Mouse (Mus musculus) common myeloid progenitor, adult 5-6 weeks (primary cell): Measurements from ENCODE around the gene Samm50. TPM values are rescaled to one million over a fixed set of nuclear protein-coding genes. Genes with fewer than 3 reads are reported as not detected.
A peak's percentile ranks its signal among the peaks of the same experiment; 100 is the strongest.
"Not testable (repeated sequence)": the region's sequence is repeated elsewhere in the genome, so short reads cannot be mapped to it uniquely, and the experiment has no call there.

Experiments
- ATAC-seq: replicated peaks from 2 replicates; pipeline ENCODE4 v1.8.0; 2016; ENCODE audit warnings: low read depth, mild to moderate bottlenecking, moderate TSS enrichment, inconsistent platforms; ENCODE audit not compliant: poor library complexity, severe bottlenecking
- total RNA-seq: library from RNA; stranded (forward); fragments of 200-1000, 187-1606 nt; gene quantifications from 2 replicates; pipeline ENCODE4 v1.2.3, GENCODE M21; 2017

Samm50 gene
- total RNA-seq = 40.7 and 42.3 TPM in 2 replicates

GRCm38 (mm10) chr15:84192058-84192791 is at the start of gene Samm50:
TSS of gene Samm50 (plus strand) at chr15:84192241.
- peak; percentile 97 for ATAC-seq

DNA sequence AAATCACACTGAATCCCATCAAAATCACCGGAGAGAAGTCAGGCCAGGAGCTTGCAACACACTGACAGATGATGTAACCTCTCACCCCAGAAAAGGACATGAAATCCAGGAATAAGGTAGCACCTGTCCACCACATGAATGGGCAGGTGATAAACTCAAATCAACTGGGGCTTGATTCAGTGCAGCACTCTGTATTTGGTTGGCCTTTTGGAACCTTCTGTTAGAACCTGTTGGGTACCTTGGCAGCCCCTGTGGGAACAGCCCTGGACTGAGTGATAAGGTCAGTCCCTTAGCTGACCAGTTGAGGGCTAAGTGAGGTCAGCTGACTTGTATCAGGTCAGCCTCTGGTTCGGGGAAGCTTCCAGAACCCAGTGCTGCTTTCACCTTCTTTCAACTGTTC is 35.9 kb upstream of the Samm50 start:
- no peak for ATAC-seq

- ATAC-seq = not testable (repeated sequence)
Observed at GRCm38 (mm10) chr15:84157530-84157929, 34.5 kb upstream of the Samm50 start.

DNA sequence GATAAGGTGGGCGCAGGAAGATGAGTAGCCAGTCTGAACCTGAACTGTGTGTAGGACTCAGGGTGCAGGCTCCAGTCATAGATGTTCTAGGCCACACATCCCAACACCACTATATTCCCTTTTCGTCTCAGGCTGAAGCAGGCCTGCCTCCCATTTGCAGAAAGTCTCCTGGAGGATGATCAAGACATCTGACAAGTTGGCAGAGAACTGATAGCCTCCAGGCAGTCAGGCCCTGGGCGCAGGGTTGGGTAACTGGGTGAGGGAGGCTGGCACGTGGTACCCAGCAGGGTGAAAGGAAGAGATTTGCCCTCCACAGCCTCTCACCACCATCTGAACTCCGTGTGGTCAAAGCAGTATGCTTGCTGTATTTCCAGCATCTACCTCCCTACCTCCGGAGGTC is 30.2 kb upstream of the Samm50 start:
- no peak for ATAC-seq

DNA sequence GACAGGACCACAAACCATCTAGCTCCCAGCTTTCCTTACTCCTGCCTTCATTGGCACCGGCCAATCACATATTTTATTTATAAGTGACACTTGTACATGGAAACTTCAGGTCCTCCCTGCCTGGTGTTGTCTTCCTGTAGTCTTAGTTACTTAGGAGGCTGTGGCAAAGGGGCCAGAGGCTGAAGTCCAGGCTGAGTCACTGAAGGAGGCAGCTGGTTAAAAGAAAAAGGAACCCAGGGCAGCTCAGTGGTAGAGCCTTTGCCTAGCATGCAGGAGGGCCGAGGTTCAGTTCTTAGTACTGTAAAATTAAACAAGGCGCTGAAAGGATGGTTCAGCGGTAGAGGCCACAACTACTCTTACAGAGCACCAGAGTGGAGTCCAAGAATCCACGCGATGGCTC is 25.2 kb upstream of the Samm50 start:
- no peak for ATAC-seq

GRCm38 (mm10) chr15:84167600-84167999 is 24.4 kb upstream of the Samm50 start, which contains the start of gene Pnpla3:
TSS of gene Pnpla3 (plus strand) at chr15:84167837.
- peak; percentile 96 for ATAC-seq

- peak; percentile 2; the same call in 1 of the 2 replicates for ATAC-seq
Observed at GRCm38 (mm10) chr15:84168170-84169161, 23.6 kb upstream of the Samm50 start.

DNA sequence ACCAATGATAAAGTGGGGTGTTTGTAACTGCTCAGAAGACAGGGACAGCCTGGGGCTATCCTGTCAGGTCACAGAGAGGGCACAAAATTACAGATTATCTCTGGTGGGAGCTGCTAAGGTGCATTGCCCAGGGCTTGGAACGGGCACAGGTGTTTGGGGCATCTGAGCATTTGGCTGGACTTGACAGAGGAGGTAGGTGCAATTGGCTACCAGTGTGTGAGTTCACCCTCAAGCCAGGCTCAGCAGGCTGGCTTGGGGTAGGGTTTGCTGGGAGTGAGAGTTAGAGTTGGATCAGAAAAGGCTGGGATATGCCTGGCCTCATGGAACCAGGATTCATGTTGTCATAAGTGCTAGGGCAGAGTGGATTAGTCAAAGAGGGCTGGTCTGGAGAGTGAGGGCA is 22.5 kb upstream of the Samm50 start:
- ATAC-seq = no peak

GRCm38 (mm10) chr15:84171166-84171565 is 20.9 kb upstream of the Samm50 start:
- no peak for ATAC-seq

GRCm38 (mm10) chr15:84178733-84179132 is 13.3 kb upstream of the Samm50 start:
- ATAC-seq = no peak; the same call in 1 of the 2 replicates

- ATAC-seq = no peak
Observed at GRCm38 (mm10) chr15:84182000-84182399, 10.0 kb upstream of the Samm50 start.

- ATAC-seq = peak; percentile 53
Observed at GRCm38 (mm10) chr15:84183967-84184366, 8.1 kb upstream of the Samm50 start.

DNA sequence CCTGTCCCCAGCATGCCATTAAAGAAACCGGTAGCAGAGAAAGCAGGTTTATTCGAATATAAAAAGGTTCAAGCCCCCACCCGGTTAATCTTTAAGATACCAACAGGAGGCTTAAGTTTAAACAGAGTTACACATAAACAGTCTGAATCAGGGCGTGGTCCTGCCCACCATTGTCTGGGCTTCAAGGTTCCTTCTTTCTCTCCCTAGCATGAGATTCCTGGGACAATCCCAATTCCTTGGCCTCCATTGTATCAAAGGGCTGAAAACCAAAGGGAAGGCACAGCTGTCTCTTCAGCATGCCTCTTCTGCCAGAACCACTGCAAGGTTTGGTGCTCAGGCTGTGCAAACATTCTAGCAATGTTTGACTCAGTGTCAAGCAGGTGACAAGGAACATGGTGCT is 5.8 kb upstream of the Samm50 start:
- no peak for ATAC-seq

DNA sequence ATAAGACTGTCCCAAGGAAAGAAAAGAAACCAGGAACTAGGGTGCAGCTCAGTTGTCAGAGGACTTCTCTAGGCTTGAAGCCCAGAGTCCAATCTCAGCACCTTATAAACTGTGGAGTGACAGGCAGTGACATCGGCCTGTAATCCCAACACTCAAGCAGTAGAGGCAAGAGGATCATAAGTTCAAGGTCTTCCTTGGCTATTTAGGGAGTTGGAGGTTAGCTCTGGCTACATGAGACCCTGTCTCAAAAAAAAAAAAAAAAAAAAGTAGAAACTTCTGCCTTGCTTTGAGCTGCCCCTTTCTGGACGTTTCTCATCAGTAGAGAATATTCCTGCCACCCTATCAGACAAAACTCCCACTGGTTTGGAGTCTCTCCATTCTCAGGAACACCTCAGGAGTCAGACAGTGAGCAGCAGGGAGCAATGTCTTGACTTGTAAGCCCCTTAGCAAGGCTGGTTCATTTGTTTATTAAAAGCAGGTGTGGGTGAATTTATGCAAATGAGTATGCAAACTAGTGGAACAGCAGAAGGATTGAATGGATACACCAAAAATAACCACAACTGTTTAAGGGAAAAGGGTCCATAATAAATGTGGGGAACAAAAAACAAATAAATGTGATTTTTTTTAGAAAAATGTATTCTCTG is 3.0 kb upstream of the Samm50 start:
- ATAC-seq = no peak

- ATAC-seq = no peak; the same call in 1 of the 2 replicates
Observed at GRCm38 (mm10) chr15:84189881-84190280, 2.2 kb upstream of the Samm50 start.

- no peak for ATAC-seq
Observed at GRCm38 (mm10) chr15:84191724-84192057, 350 bp upstream of the Samm50 start.

GRCm38 (mm10) chr15:84196486-84197165 is 4.6 kb downstream of the Samm50 start:
- no peak for ATAC-seq

DNA sequence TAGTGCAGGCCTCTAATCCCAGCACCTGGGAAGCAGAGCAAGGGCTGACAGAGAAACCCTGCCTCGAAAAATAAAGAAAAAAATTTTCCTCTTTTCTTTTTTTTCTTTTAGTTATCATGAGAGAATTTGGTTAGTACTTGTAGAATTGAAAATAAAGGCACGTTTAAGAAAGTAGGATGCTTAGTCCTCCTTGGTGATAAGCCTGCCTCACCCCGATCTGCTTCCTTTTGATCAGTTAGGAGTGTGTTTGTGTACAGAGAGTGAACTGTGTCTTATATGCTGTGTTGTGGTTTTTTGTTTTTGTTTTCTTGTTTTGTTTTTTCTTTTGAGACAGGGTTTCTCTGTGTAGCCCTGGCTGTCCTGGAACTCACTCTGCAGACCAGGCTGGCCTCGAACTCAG is 15.3 kb downstream of the Samm50 start:
- no peak for ATAC-seq

DNA sequence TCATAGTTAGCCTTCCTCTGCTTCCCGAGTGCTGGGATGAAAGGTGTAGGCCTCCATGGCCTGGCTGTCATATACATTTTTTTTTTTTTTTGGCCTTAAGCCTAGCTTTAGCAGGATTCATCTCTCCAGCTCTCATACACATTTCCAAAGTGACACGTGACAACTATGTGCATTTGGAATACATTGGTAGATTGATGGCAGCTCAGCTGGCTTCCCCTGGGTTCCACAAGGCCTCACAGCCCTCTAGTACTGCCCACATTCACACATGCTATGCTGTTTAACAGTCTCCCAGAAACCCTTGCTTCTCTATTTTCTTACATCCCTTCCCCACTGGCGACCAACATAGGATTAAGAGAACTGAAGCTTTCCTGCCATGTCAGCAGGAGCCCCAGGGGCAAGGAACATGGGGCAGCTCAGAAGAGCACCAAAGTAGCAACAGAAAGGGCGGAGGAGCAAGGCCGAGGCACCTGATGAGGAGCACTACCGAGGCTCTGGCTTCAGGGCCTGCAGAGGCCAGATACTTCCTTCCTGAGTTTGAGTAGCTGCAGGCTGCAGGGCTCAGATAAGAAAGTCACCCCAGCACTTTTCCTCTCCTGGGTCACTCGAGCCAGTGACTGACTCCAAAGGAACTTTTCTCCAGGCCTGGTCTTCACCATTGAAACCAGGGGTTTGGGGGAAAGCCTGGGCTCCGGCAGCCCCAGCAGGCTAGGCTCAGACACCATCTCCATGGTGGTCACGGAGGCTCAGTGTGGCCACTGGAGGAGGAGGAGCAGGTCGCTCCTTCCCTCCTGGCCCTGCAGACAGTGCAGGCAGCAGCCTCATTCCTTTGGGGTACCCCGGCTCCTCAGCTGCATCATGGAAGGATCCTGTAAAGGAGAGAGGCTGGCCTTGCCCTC is 17.7 kb downstream of the Samm50 start:
- ATAC-seq = peak; percentile 87
